Mouse (Mus musculus) testis, adult 2 months (tissue): ENCODE data around the gene Atp6v0a1.

Experiments
- CTCF ChIP-seq: fragments of 200-500 bp; IDR thresholded peaks from 2 replicates; pipeline ENCODE4 v1.5.1; 2012; ENCODE audit warnings: low read depth, mild to moderate bottlenecking, inconsistent platforms, low read length, moderate library complexity; ENCODE audit not compliant: control insufficient read depth, insufficient read depth, insufficient replicate concordance
- POLR2A ChIP-seq: fragments of 200-500 bp; IDR thresholded peaks from 2 replicates; pipeline ENCODE4 v1.6.1; 2012; ENCODE audit warnings: low read depth, mild to moderate bottlenecking, inconsistent platforms, low read length, moderate library complexity; ENCODE audit not compliant: control insufficient read depth

- TF ChIP-seq CTCF: no peak
- TF ChIP-seq POLR2A: no peak
Observed at GRCm38 (mm10) chr11:100968501-100968900, 40.8 kb upstream of the Atp6v0a1 start.
